Mouse (Mus musculus) ovary, adult 18-20 months (tissue): ENCODE results near the gene Cdc42ep4.

Source experiments
- DNase-seq: peaks from one replicate; pipeline ENCODE4 v3.0.0; 2022; ENCODE audit warnings: low spot score, mixed read lengths

The Cdc42ep4 gene

GRCm38 (mm10) chr11:113683627-113683956 lies 68.1 kb downstream of the Cdc42ep4 start:
- DNase-seq, result peak; percentile 12

DNA sequence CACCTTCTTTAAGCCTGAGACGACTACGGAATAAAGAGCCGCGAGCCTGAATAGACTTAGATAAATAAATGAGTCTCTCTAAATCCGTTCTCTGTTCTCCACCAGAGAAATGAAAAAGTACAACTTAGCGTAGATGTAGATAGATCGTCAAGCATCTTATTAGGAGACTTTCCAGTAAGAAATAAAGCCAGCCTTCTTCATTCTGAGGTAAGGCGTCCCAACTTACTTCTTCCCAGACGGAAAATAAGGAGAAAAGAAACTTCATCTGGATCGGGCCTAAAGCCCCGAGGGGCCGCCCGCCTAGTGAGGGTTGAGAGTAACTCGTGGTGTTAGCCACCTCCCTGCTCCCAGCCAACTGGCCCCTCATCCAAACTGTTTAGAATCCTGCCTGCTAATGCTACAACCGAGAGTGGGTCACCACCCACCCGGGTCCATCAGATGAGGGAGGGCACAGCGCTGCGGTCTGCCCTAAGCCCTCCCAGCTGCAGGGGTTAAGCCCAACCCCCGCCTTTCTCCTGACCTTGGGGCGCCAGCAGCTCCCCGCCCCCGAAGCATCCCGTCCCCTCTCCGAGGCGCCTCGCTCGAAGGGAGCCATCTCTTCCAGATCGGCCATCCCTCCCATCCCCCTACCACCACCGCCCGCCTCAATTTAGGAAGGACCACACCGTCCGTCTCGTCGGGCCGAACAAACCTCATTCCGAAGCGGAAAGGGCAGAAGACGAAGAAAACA lies 68.6 kb downstream of the Cdc42ep4 start:
- peak; percentile 70 for DNase-seq

DNA sequence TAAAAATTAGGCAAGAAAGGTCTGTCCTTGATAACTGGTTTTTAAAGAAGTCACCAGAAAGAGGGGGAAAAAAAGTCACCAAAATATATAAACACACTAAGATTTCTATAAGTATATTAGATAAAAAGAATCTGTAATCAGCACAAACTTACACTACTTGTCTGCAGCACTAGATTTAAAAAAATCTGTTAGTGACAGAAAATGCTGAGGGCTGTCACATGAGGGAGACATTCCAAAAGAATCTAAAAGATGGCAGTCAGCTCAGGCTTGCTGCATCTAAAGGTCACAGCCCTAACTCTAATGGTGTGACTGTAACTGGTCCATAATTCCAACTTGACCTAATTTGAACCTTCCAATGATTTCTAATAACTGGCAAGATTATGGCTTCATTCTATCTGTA lies 69.7 kb downstream of the Cdc42ep4 start:
- no peak for DNase-seq

- no peak for DNase-seq
Observed at GRCm38 (mm10) chr11:113680954-113681353, 70.7 kb downstream of the Cdc42ep4 start.

- DNase-seq, result no peak
Observed at GRCm38 (mm10) chr11:113678373-113678772, 73.3 kb downstream of the Cdc42ep4 start.

GRCm38 (mm10) chr11:113677378-113677777 lies 74.3 kb downstream of the Cdc42ep4 start:
- no peak for DNase-seq
